Mouse (Mus musculus): ENCODE results near the gene Fmod.

- TF ChIP-seq POLR2A (IDR thresholded peaks at IDR 0.05; ENCODE audit: control insufficient read depth, low read depth, low read length): no peak
- no peak for TF ChIP-seq CTCF (IDR thresholded peaks at IDR 0.05; ENCODE audit: control insufficient read depth, insufficient read depth, insufficient replicate concordance, low read depth, low read length)
Measured at GRCm38 (mm10) chr1:134095721-134096120, 58.7 kb downstream of the Fmod start.
